Mouse (Mus musculus) adrenal gland, adult 18-20 months (tissue): ENCODE data around the gene Lrrc20. TPM values are rescaled to one million over a fixed set of nuclear protein-coding genes. Genes with fewer than 3 reads are reported as not detected.

Experiments
- DNase-seq, 2 experiments: peaks; one replicate each; pipeline ENCODE4 v3.0.0; 2021 to 2022; ENCODE audit warnings: low spot score in 2 of 2
- total RNA-seq, 2 experiments: library from RNA; stranded (reverse); gene quantifications; 1 replicate in 1 of 2; 2 replicates in 1 of 2; pipeline ENCODE4 v1.2.3; 2021

Gene Lrrc20
- total RNA-seq, 2 experiments from 2014 or later: 7.4 to 15.9 TPM

- no peak for DNase-seq
These were observed 151.8 kb downstream of the Lrrc20 start for GRCm38 (mm10) chr10:61627195-61627937.

- peak in 1 of 2 experiments; percentile 42 for DNase-seq
These were observed 152.3 kb downstream of the Lrrc20 start for GRCm38 (mm10) chr10:61627938-61628250.

Other genes with a start within 250 kb of the Lrrc20 start
- 1 to 10 TPM; 1.9 to 2.3 TPM for gene Adamts14, start 202.4 kb upstream of the Lrrc20 start, total RNA-seq
- gene Prf1, start 178.0 kb upstream of the Lrrc20 start, total RNA-seq: under 1 TPM; 0.30 to 0.67 TPM
- 10 to 100 TPM; 17.3 to 31.1 TPM for gene Pald1, start 92.3 kb upstream of the Lrrc20 start, total RNA-seq
- gene Nodal, start 57.8 kb upstream of the Lrrc20 start, total RNA-seq: not detected
- gene Eif4ebp2, start 23.1 kb upstream of the Lrrc20 start, total RNA-seq: 100 to 1,000 TPM; 111 to 113 TPM
- gene Npffr1, start 119.7 kb downstream of the Lrrc20 start, total RNA-seq: under 1 TPM; 0.17 to 0.26 TPM
- gene Ppa1, start 172.8 kb downstream of the Lrrc20 start, total RNA-seq: 100 to 1,000 TPM; 138 to 160 TPM
- gene Sar1a, start 204.5 kb downstream of the Lrrc20 start, total RNA-seq: 100 to 1,000 TPM; 198 to 216 TPM
- gene Tysnd1, start 219.7 kb downstream of the Lrrc20 start, total RNA-seq: 100 to 1,000 TPM in 1 of 2 experiments, 10 to 100 TPM in 1; 82.4 to 130 TPM
- 100 to 1,000 TPM; 238 to 400 TPM for gene Aifm2, start 239.5 kb downstream of the Lrrc20 start, total RNA-seq